Mouse (Mus musculus): Measurements from ENCODE around the gene Plekhf1.

Gene Plekhf1

GRCm38 (mm10) chr7:38219526-38219925, 8.3 kb downstream of the Plekhf1 start:
- intact Hi-C loops (cut with DNase I), result no loop called here

GRCm38 (mm10) chr7:38218631-38219367, 9.0 kb downstream of the Plekhf1 start:
- intact Hi-C loops (cut with DNase I), result no loop called here

- intact Hi-C loops (cut with DNase I), result no loop called here
Measured at GRCm38 (mm10) chr7:38217417-38218171, 10.2 kb downstream of the Plekhf1 start.

- intact Hi-C loops (cut with DNase I), result no loop called here
Measured at GRCm38 (mm10) chr7:38215697-38216096, 12.1 kb downstream of the Plekhf1 start.

GRCm38 (mm10) chr7:38215281-38215680, 12.5 kb downstream of the Plekhf1 start:
- intact Hi-C loops (cut with DNase I), result no loop called here

- intact Hi-C loops (cut with DNase I), result no loop called here
Measured at GRCm38 (mm10) chr7:38214473-38215214, 13.2 kb downstream of the Plekhf1 start.

- intact Hi-C loops (cut with DNase I), result no loop called here
Measured at GRCm38 (mm10) chr7:38212651-38213062, 15.2 kb downstream of the Plekhf1 start.

GRCm38 (mm10) chr7:38209478-38210152, 18.2 kb downstream of the Plekhf1 start:
- intact Hi-C loops (cut with DNase I), result no loop called here

GRCm38 (mm10) chr7:38208969-38209368, 18.8 kb downstream of the Plekhf1 start:
- intact Hi-C loops (cut with DNase I), result no loop called here

- intact Hi-C loops (cut with DNase I), result no loop called here
Measured at GRCm38 (mm10) chr7:38206564-38206963, 21.3 kb downstream of the Plekhf1 start.

GRCm38 (mm10) chr7:38205801-38206200, 22.0 kb downstream of the Plekhf1 start:
- intact Hi-C loops (cut with DNase I), result no loop called here

- intact Hi-C loops (cut with DNase I), result no loop called here
Measured at GRCm38 (mm10) chr7:38204314-38204713, 23.5 kb downstream of the Plekhf1 start.

- intact Hi-C loops (cut with DNase I), result loop anchor here (1.0 kb wide), 1 partner anchor 19 kb away; no protein-coding TSS in a partner anchor
Measured at GRCm38 (mm10) chr7:38201290-38201658, 26.5 kb downstream of the Plekhf1 start.

- intact Hi-C loops (cut with DNase I), result loop anchor here (1.0 kb wide), 1 partner anchor 18 kb away; no protein-coding TSS in a partner anchor
Measured at GRCm38 (mm10) chr7:38200606-38201289, 27.1 kb downstream of the Plekhf1 start.

GRCm38 (mm10) chr7:38199907-38200605, 27.8 kb downstream of the Plekhf1 start:
- intact Hi-C loops (cut with DNase I), result no loop called here

- intact Hi-C loops (cut with DNase I), result no loop called here
Measured at GRCm38 (mm10) chr7:38191571-38191970, 36.2 kb downstream of the Plekhf1 start.

- intact Hi-C loops (cut with DNase I), result no loop called here
Measured at GRCm38 (mm10) chr7:38191146-38191545, 36.7 kb downstream of the Plekhf1 start.

- intact Hi-C loops (cut with DNase I), result no loop called here
Measured at GRCm38 (mm10) chr7:38190056-38190835, 37.6 kb downstream of the Plekhf1 start.
